Mouse (Mus musculus): Measurements from ENCODE around the gene Olah. TPM values are rescaled to one million over a fixed set of nuclear protein-coding genes. Genes with fewer than 3 reads are reported as not detected.

Olah gene
- total and polyA plus RNA-seq, 3 experiments = not detected

- H3K27me3 ChIP-seq (ENCODE audit: control insufficient read depth in 1 of 2, insufficient read depth in 2 of 2, low read length in 2 of 2) = no peaks in the 10 kb centered on the region
- H3K27ac ChIP-seq (ENCODE audit: control insufficient read depth, low read depth, low read length) = no peak overlapping the region
- H3K4me1 ChIP-seq (ENCODE audit: control insufficient read depth in 1 of 2, insufficient read depth in 2 of 2, low read length in 2 of 2) = no peaks in the 10 kb centered on the region; a peak in 1 of 4 replicates
- H3K9me3 ChIP-seq (replicated peaks; ENCODE audit: insufficient read depth, low read length) = no peaks in the 10 kb centered on the region
- peaks cover 0 to 3% of the 10 kb centered on the region in 2 experiments; a peak in 1 of 4 replicates for H3K36me3 ChIP-seq (ENCODE audit: control insufficient read depth in 1 of 2, insufficient read depth in 2 of 2, low read length in 2 of 2)
- H3K4me3 ChIP-seq (ENCODE audit: control insufficient read depth in 1 of 2, insufficient read depth in 1 of 2, low read depth in 2 of 2, low read length in 2 of 2) = no peak overlapping the region
- TF ChIP-seq USF1 (IDR thresholded peaks at IDR 0.05; ENCODE audit: low read depth, low read length) (no peak), MXI1 (IDR thresholded peaks at IDR 0.05; ENCODE audit: low read depth, low read length) (no peak), KAT2A (conservative IDR thresholded peaks at IDR 0.05; ENCODE audit: low read depth, low read length) (no peak), POLR2AphosphoS5 (IDR thresholded peaks at IDR 0.05; ENCODE audit: borderline replicate concordance, low read depth, low read length) (no peak), E2F4 (IDR thresholded peaks at IDR 0.05; ENCODE audit: borderline replicate concordance, low read depth, low read length) (no peak), JUND (IDR thresholded peaks at IDR 0.05; ENCODE audit: low read depth, low read length) (no peak), MYB (IDR thresholded peaks at IDR 0.05; ENCODE audit: low read depth, low read length) (no peak), ZC3H11A (IDR thresholded peaks at IDR 0.05; ENCODE audit: low read depth, low read length) (no peak), ELF1 (IDR thresholded peaks at IDR 0.05; ENCODE audit: low read depth, low read length) (no peak), MAFK (IDR thresholded peaks at IDR 0.05; ENCODE audit: borderline replicate concordance, low read depth, low read length) (no peak), MEF2A (IDR thresholded peaks at IDR 0.05; ENCODE audit: extremely low read depth, insufficient replicate concordance, low read depth, low read length, poor library complexity, severe bottlenecking) (no peak), POLR2A (IDR thresholded peaks at IDR 0.05; ENCODE audit: control insufficient read depth in 1 of 2, insufficient read depth in 1 of 2, low read depth in 1 of 2, low read length in 2 of 2, poor library complexity in 1 of 2) (no peak), CTCF (IDR thresholded peaks at IDR 0.05 in 2 of 3, conservative IDR thresholded peaks at IDR 0.05 in 1 of 3; ENCODE audit: control insufficient read depth in 1 of 3, insufficient read depth in 1 of 3, low read depth in 2 of 3, low read length in 3 of 3, poor library complexity in 1 of 3, severe bottlenecking in 1 of 3) (no peak), ETS1 (IDR thresholded peaks at IDR 0.05; ENCODE audit: low read depth, low read length) (no peak), USF2 (IDR thresholded peaks at IDR 0.05; ENCODE audit: borderline replicate concordance in 1 of 2, insufficient read depth in 1 of 2, low read depth in 1 of 2, low read length in 2 of 2) (no peak), MYC (IDR thresholded peaks at IDR 0.05; ENCODE audit: low read depth, low read length) (no peak)
- no peaks in the 10 kb centered on the region; the same call in 1 of the 2 replicates for H3K79me2 ChIP-seq (ENCODE audit: control insufficient read depth, insufficient read depth, low read length, poor library complexity)
- DNase-seq (ENCODE audit: low read depth, low spot score) = no peak
- no peak overlapping the region for H3K9ac ChIP-seq (ENCODE audit: control insufficient read depth, low read depth, low read length, poor library complexity, severe bottlenecking)
Observed at GRCm38 (mm10) chr2:3430956-3431355, 33.9 kb upstream of the Olah start.

GRCm38 (mm10) chr2:3424579-3424910, 27.5 kb upstream of the Olah start:
- peak overlapping the region; percentile 72 for H3K9ac ChIP-seq (ENCODE audit: control insufficient read depth, low read depth, low read length, poor library complexity, severe bottlenecking)
- peaks cover 2 to 12% of the 10 kb centered on the region in 2 experiments; a peak in 3 of 4 replicates for H3K36me3 ChIP-seq (ENCODE audit: control insufficient read depth in 1 of 2, insufficient read depth in 2 of 2, low read length in 2 of 2)
- TF ChIP-seq ZC3H11A (IDR thresholded peaks at IDR 0.05; ENCODE audit: low read depth, low read length) (no peak), BHLHE40 (IDR thresholded peaks at IDR 0.05; ENCODE audit: borderline replicate concordance, low read depth, low read length) (peak; percentile 34; the same call in 1 of the 2 replicates), MAFK (IDR thresholded peaks at IDR 0.05; ENCODE audit: borderline replicate concordance, low read depth, low read length) (no peak), MAX (IDR thresholded peaks at IDR 0.05; ENCODE audit: low read length) (peak; percentile 66; the same call in 1 of the 2 replicates), MXI1 (IDR thresholded peaks at IDR 0.05; ENCODE audit: low read depth, low read length) (peak; percentile 82; the same call in 1 of the 2 replicates), GATA1 (IDR thresholded peaks at IDR 0.05; ENCODE audit: low read depth, low read length) (0 out of 2 replicates have a peak, but pooled peaks have one; percentile 18), MYC (IDR thresholded peaks at IDR 0.05; ENCODE audit: low read depth, low read length) (peak; percentile 83), JUND (IDR thresholded peaks at IDR 0.05; ENCODE audit: low read depth, low read length) (no peak), ETS1 (IDR thresholded peaks at IDR 0.05; ENCODE audit: low read depth, low read length) (peak; percentile 47; the same call in 1 of the 2 replicates)
- peak; percentile 70 for DNase-seq (ENCODE audit: low read depth, low spot score)
- no peaks in the 10 kb centered on the region for H3K9me3 ChIP-seq (replicated peaks; ENCODE audit: insufficient read depth, low read length)
- peaks cover 2 to 8% of the 10 kb centered on the region in 2 experiments; a peak in 2 of 4 replicates for H3K4me1 ChIP-seq (ENCODE audit: control insufficient read depth in 1 of 2, insufficient read depth in 2 of 2, low read length in 2 of 2)
- peak overlapping the region; percentile 81 to 92 for H3K4me3 ChIP-seq (ENCODE audit: control insufficient read depth in 1 of 2, insufficient read depth in 1 of 2, low read depth in 2 of 2, low read length in 2 of 2)
- no peaks in the 10 kb centered on the region for H3K27me3 ChIP-seq (ENCODE audit: control insufficient read depth in 1 of 2, insufficient read depth in 2 of 2, low read length in 2 of 2)
- H3K27ac ChIP-seq (ENCODE audit: control insufficient read depth, low read depth, low read length) = peak overlapping the region; percentile 30
- peaks cover 7% of the 10 kb centered on the region for H3K79me2 ChIP-seq (ENCODE audit: control insufficient read depth, insufficient read depth, low read length, poor library complexity)
